Mouse (Mus musculus) limb, embryonic 13.5 days (tissue): ENCODE measurements around the gene Fam129c. TPM values are rescaled to one million over a fixed set of nuclear protein-coding genes. Genes with fewer than 3 reads are reported as not detected.

Source experiments
- ATAC-seq: fragments of 200-750 bp; cut with Nextera tagmentation; 2 replicates; pipeline ENCODE4 v1.8.0; 2017; ENCODE audit warnings: low read depth, moderate number of reproducible peaks, moderate TSS enrichment; ENCODE audit not compliant: low FRiP score
- H3K27ac ChIP-seq: fragments of 300-500 bp; sonication (generic); 2 replicates; pipeline ENCODE4 v1.5.1; 2015; ENCODE audit warnings: inconsistent platforms, mild to moderate bottlenecking, moderate library complexity
- H3K27me3 ChIP-seq: fragments of 300-500 bp; sonication (generic); 2 replicates; pipeline ENCODE4 v1.6.1; 2015; ENCODE audit warnings: mild to moderate bottlenecking, inconsistent platforms
- H3K36me3 ChIP-seq: fragments of 300-500 bp; sonication (generic); 2 replicates; pipeline ENCODE4 v1.6.1; 2015; ENCODE audit warnings: inconsistent platforms, mild to moderate bottlenecking, moderate library complexity
- H3K4me1 ChIP-seq: fragments of 300-500 bp; sonication (generic); 2 replicates; pipeline ENCODE4 v1.6.1; 2015; ENCODE audit warnings: inconsistent platforms
- H3K4me2 ChIP-seq: fragments of 300-500 bp; sonication (generic); replicated peaks from 2 replicates; pipeline ENCODE4 v1.6.1; 2015; ENCODE audit warnings: inconsistent platforms, mild to moderate bottlenecking, moderate library complexity
- H3K4me3 ChIP-seq: fragments of 300-500 bp; sonication (generic); 2 replicates; pipeline ENCODE4 v1.5.1; 2015; ENCODE audit warnings: moderate library complexity, mild to moderate bottlenecking, inconsistent platforms
- H3K9ac ChIP-seq: fragments of 300-500 bp; sonication (generic); 2 replicates; pipeline ENCODE4 v1.6.1; 2015; ENCODE audit warnings: mild to moderate bottlenecking, inconsistent platforms
- H3K9me3 ChIP-seq: fragments of 300-500 bp; sonication (generic); 2 replicates; pipeline ENCODE4 v1.6.1; 2016; ENCODE audit warnings: inconsistent platforms
- WGBS: fragments of 180-500 bp; shearing (Covaris S2); methylation state at CpG from one replicate; pipeline ENCODE4 v1.1.7; 2015; 5-methylcytosine and 5-hydroxymethylcytosine counted together
- polyA plus RNA-seq: library from polyadenylated mRNA; unstranded; fragments of >200 nt; fragmentation: Nextera tagmentation; extraction: Ambion mirVana; gene quantifications from 2 replicates; pipeline ENCODE4 v1.2.1, GENCODE M21; 2015

The Fam129c gene
- polyA plus RNA-seq, 1 experiment from 2014 or later: 5.7 TPM

DNA sequence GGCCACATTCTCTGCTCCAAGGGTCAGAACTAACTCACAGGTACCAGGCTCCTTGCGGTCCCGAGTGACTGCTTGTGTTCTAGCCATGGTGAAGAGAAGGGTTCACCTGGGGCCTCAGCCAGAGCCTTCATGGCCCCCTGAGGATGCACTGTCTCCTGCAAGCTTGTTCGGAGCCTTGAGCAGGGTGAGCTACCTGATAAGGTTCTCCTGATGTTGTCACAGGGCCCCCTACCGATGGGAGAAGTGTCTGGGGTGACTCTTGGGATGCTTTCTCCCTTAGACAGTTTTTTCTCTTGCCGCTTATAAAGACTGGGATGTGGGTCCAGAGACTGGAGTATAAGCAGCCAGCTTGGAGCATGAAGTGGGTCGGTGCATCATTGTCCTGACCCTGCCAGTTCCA lies 1.1 kb upstream of the Fam129c start:
- no peaks in the 10 kb centered on the region for H3K9me3 ChIP-seq
- peaks cover 18% of the 10 kb centered on the region for H3K27me3 ChIP-seq
- peaks cover 32% of the 10 kb centered on the region for H3K4me1 ChIP-seq
- no peak overlapping the region for H3K27ac ChIP-seq
- ATAC-seq: no peak
- peak overlapping the region; percentile 35; the same call in 1 of the 2 replicates for H3K4me2 ChIP-seq
- WGBS: 61% methylated on average over 6 of the region's 6 CpGs
- H3K4me3 ChIP-seq: no peak overlapping the region
- H3K36me3 ChIP-seq: peaks cover 27% of the 10 kb centered on the region
- H3K9ac ChIP-seq: peak overlapping the region; percentile 35; the same call in 1 of the 2 replicates

- ATAC-seq: no peak
- no peak overlapping the region for H3K4me2 ChIP-seq
- no peaks in the 10 kb centered on the region for H3K9me3 ChIP-seq
- 71% methylated on average over 4 of the region's 4 CpGs for WGBS
- peaks cover 27% of the 10 kb centered on the region for H3K36me3 ChIP-seq
- no peak overlapping the region for H3K9ac ChIP-seq
- H3K27ac ChIP-seq: no peak overlapping the region
- no peak overlapping the region for H3K4me3 ChIP-seq
- peaks cover 22% of the 10 kb centered on the region for H3K27me3 ChIP-seq
- H3K4me1 ChIP-seq: peaks cover 31% of the 10 kb centered on the region
Measured at GRCm38 (mm10) chr8:71596798-71597197, 650 bp upstream of the Fam129c start.

- Histone ChIP-seq H3K36me3 (peaks cover 25% of the 10 kb centered on the region), H3K9ac (no peak overlapping the region), H3K27ac (no peak overlapping the region), H3K4me2 (no peak overlapping the region), H3K4me1 (peaks cover 37% of the 10 kb centered on the region), H3K27me3 (peaks cover 38% of the 10 kb centered on the region), H3K9me3 (no peaks in the 10 kb centered on the region), H3K4me3 (no peak overlapping the region)
- no peak for ATAC-seq
Measured at GRCm38 (mm10) chr8:71598375-71598774, 927 bp downstream of the Fam129c start.

GRCm38 (mm10) chr8:71598841-71599240 lies 1.4 kb downstream of the Fam129c start:
- no peak overlapping the region for H3K9ac ChIP-seq
- H3K27me3 ChIP-seq: peaks cover 43% of the 10 kb centered on the region

DNA sequence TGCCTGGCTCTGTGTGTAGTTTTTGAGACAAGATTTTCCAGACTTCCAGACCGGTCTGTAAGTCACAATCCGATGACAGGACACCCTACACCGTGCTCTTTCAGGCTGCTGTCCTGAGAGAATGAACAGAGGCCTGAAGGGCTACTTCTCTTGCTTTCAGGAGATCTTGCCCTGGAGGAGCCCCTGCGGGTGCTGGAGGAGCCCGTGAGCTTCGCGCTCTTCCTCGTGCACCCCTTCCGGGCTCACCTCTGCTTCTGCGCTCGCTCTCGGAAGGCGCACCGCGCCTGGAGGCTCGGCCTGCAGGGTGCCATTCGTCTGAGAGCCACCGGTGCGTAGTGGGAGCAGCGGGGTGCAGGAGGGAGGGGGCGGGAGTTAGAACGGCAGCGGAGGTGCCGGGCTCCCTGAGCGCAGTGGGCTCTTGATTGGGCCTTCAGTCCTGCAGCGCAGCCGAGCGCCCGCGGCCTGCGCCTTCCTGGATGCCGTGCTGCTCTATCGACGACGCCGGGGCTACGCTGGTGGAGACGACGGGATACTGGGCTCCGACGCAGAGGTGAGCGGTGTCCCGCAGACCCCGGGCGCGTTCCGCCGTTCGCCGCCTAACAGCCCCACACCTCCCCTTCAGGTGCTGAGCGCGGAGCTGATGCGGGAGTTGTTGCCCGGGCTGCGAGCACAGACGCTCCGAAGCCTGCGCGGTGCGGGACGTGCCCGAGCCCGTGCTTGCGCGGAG lies 4.7 kb downstream of the Fam129c start:
- ATAC-seq: peak; percentile 20
- peak overlapping the region; percentile 65 for H3K9ac ChIP-seq
- H3K36me3 ChIP-seq: 0 out of 2 replicates have a peak, but pooled peaks cover 6% of the 10 kb centered on the region
- peaks cover 47% of the 10 kb centered on the region for H3K27me3 ChIP-seq
- H3K27ac ChIP-seq: no peak overlapping the region
- H3K4me1 ChIP-seq: peaks cover 27% of the 10 kb centered on the region
- H3K4me3 ChIP-seq: peak overlapping the region; percentile 48
- 4% methylated on average over 65 of the region's 65 CpGs for WGBS
- peak overlapping the region; percentile 86 for H3K4me2 ChIP-seq
- H3K9me3 ChIP-seq: no peaks in the 10 kb centered on the region

More at GRCm38 (mm10) chr8:71598841-71599240, 1.4 kb downstream of the Fam129c start:
- Histone ChIP-seq H3K4me3 (no peak overlapping the region), H3K9me3 (no peaks in the 10 kb centered on the region), H3K4me1 (peaks cover 37% of the 10 kb centered on the region), H3K27ac (no peak overlapping the region), H3K4me2 (no peak overlapping the region), H3K36me3 (peaks cover 21% of the 10 kb centered on the region)
- ATAC-seq: no peak
- WGBS: 92% methylated on average over 5 of the region's 5 CpGs

- WGBS: under 1% methylated on average over 32 of the region's 32 CpGs
Measured at GRCm38 (mm10) chr8:71602666-71603334, 5.4 kb downstream of the Fam129c start.

GRCm38 (mm10) chr8:71604021-71604420 lies 6.6 kb downstream of the Fam129c start:
- Histone ChIP-seq H3K4me1 (peaks cover 27% of the 10 kb centered on the region), H3K36me3 (0 out of 2 replicates have a peak, but pooled peaks cover 4% of the 10 kb centered on the region), H3K27ac (no peak overlapping the region), H3K4me2 (no peak overlapping the region), H3K9me3 (no peaks in the 10 kb centered on the region), H3K27me3 (peaks cover 47% of the 10 kb centered on the region), H3K9ac (peak overlapping the region; percentile 48; the same call in 1 of the 2 replicates), H3K4me3 (no peak overlapping the region)
- ATAC-seq: no peak
- 48% methylated on average over 7 of the region's 7 CpGs for WGBS

More at GRCm38 (mm10) chr8:71602666-71603334, 5.4 kb downstream of the Fam129c start:
- Histone ChIP-seq H3K9ac (peak overlapping the region; percentile 65), H3K36me3 (0 out of 2 replicates have a peak, but pooled peaks cover 6% of the 10 kb centered on the region), H3K4me1 (peaks cover 27% of the 10 kb centered on the region), H3K4me2 (peak overlapping the region; percentile 86), H3K4me3 (peak overlapping the region; percentile 48), H3K27ac (no peak overlapping the region), H3K9me3 (no peaks in the 10 kb centered on the region), H3K27me3 (peaks cover 47% of the 10 kb centered on the region)
- peak; percentile 84 for ATAC-seq

- no peaks in the 10 kb centered on the region for H3K9me3 ChIP-seq
- peak within 1 kb of the TSS; percentile 92 for H3K4me3 ChIP-seq
- peak within 1 kb of the TSS; percentile 88 for H3K27ac ChIP-seq
- peak within 1 kb of the TSS; percentile 86 for H3K4me2 ChIP-seq
- peak within 1 kb of the TSS; percentile 91 for H3K9ac ChIP-seq
- H3K4me1 ChIP-seq: peaks cover 17% of the 10 kb centered on the region
- no peaks in the 10 kb centered on the region for H3K27me3 ChIP-seq
- H3K36me3 ChIP-seq: peaks cover 32% of the 10 kb centered on the region
- under 1% methylated on average over 82 of the region's 82 CpGs for WGBS
- peak; percentile 99 for ATAC-seq
Measured at GRCm38 (mm10) chr8:71610822-71611651, 13.6 kb downstream of the Fam129c start, which contains the start of gene Colgalt1. Gene Colgalt1 (plus strand): TSS chr8:71610998.

DNA sequence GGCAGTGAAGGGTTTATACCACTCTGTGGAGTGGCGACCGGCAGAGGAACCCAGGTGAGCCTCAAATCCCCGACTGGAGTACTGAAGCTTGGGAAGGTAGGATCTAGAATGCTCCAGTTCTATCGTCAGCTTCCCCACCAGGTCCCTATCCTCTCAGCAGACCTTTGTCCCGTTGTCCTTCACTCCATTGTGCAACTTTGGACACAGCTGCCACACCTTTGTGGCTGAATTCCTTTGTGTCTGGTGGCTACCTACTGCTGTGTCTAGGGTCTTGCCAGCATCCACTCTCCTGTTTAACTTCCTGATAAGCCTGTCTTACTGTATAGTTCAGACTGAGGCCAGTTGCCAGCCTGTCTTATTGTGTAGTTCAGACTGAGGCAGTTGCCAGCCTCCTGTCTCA lies 14.7 kb downstream of the Fam129c start:
- peaks cover 43% of the 10 kb centered on the region for H3K36me3 ChIP-seq
- no peaks in the 10 kb centered on the region for H3K9me3 ChIP-seq
- H3K4me1 ChIP-seq: peaks cover 17% of the 10 kb centered on the region
- ATAC-seq: no peak
- H3K4me3 ChIP-seq: peak overlapping the region; percentile 92
- H3K27me3 ChIP-seq: no peaks in the 10 kb centered on the region
- no peak overlapping the region for H3K27ac ChIP-seq
- peak overlapping the region; percentile 91 for H3K9ac ChIP-seq
- peak overlapping the region; percentile 86 for H3K4me2 ChIP-seq
- 49% methylated on average over 5 of the region's 5 CpGs for WGBS

DNA sequence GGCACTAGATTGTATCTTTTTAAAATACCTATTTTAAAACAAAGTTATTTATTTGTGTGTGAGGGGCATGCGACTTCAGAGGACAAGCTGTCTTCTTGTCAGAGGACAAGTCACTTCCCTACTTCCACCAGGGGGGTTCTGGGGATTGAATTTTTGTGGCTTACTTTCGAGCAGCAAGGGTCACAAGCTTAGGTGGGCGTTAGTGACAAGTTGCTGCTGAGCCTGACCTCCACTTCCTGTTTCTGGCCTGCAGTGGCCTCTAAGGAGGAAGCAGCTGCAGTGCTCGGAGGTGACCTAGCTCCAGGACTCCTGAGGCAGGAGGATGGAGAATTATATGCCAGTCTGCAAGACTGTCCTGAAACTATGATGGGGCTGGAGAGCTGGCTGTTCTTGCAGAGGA lies 16.0 kb downstream of the Fam129c start:
- H3K9me3 ChIP-seq: no peaks in the 10 kb centered on the region
- no peak overlapping the region for H3K27ac ChIP-seq
- H3K9ac ChIP-seq: no peak overlapping the region
- H3K36me3 ChIP-seq: peaks cover 56% of the 10 kb centered on the region
- H3K4me3 ChIP-seq: no peak overlapping the region
- H3K27me3 ChIP-seq: no peaks in the 10 kb centered on the region
- H3K4me2 ChIP-seq: no peak overlapping the region
- ATAC-seq: no peak
- 44% methylated on average over 4 of the region's 4 CpGs for WGBS
- H3K4me1 ChIP-seq: peaks cover 17% of the 10 kb centered on the region

DNA sequence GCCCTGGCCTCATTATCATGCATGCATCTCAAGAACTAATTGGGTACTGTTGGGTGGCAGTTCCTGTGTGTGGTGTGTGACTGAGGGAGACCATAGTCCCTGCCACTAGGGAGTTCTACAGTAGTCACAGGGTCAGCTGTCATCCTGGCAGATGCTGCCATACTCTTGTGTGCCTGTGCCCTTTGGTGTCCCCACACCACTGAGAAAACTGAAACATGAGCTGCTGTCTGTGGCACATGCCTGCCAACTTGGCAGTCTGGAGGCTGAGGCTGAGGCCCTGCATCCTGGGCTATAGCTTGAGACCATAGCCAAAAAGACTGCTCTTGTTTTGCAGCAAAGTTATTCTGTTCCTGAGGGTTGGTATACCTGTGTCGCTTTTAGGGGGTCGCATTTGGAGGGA lies 22.3 kb downstream of the Fam129c start:
- Histone ChIP-seq H3K4me3 (no peak overlapping the region), H3K4me1 (no peaks in the 10 kb centered on the region), H3K4me2 (no peak overlapping the region), H3K36me3 (peaks cover 99% of the 10 kb centered on the region), H3K27me3 (no peaks in the 10 kb centered on the region), H3K27ac (no peak overlapping the region), H3K9me3 (peaks cover 18% of the 10 kb centered on the region), H3K9ac (no peak overlapping the region)
- no peak for ATAC-seq
- WGBS: 94% methylated on average over 2 of the region's 2 CpGs
